Mouse (Mus musculus): ENCODE results near the gene Kif22.

Gene Kif22

GRCm38 (mm10) chr7:127016971-127017949, 25.0 kb downstream of the Kif22 start, which contains the start of gene Pagr1a:
Gene Pagr1a, minus strand, starts transcription at chr7:127017352.
- peak; percentile 99 for DNase-seq

- no peak for DNase-seq
Observed at GRCm38 (mm10) chr7:127016486-127016938, 25.8 kb downstream of the Kif22 start.

GRCm38 (mm10) chr7:127016481-127016485, 26.0 kb downstream of the Kif22 start, which contains the start of gene Pagr1b:
Gene Pagr1b, minus strand, starts transcription at chr7:127016484.
- DNase-seq, result no peak

GRCm38 (mm10) chr7:127016081-127016480, 26.2 kb downstream of the Kif22 start:
- DNase-seq, result peak; percentile 87

GRCm38 (mm10) chr7:127014993-127015392, 27.3 kb downstream of the Kif22 start:
- no peak for DNase-seq

GRCm38 (mm10) chr7:127014320-127014719, 28.0 kb downstream of the Kif22 start, which contains the start of gene Mvp:
Gene Mvp, minus strand, starts transcription at chr7:127014621.
- DNase-seq, result peak; percentile 79

GRCm38 (mm10) chr7:127013385-127013784, 28.9 kb downstream of the Kif22 start:
- DNase-seq, result peak; percentile 63

GRCm38 (mm10) chr7:127012845-127013244, 29.4 kb downstream of the Kif22 start:
- DNase-seq, result peak; percentile 54

- peak; percentile 51 for DNase-seq
Observed at GRCm38 (mm10) chr7:127012374-127012773, 29.9 kb downstream of the Kif22 start.

GRCm38 (mm10) chr7:127011717-127012116, 30.6 kb downstream of the Kif22 start:
- DNase-seq, result peak; percentile 67

- DNase-seq, result no peak
Observed at GRCm38 (mm10) chr7:127011051-127011450, 31.2 kb downstream of the Kif22 start.

- peak; percentile 81 for DNase-seq
Observed at GRCm38 (mm10) chr7:127009307-127010085, 32.8 kb downstream of the Kif22 start.

- peak; percentile 100 for DNase-seq
Observed at GRCm38 (mm10) chr7:127008239-127009019, 33.8 kb downstream of the Kif22 start.

- DNase-seq, result peak; percentile 63
Observed at GRCm38 (mm10) chr7:127007313-127008024, 34.8 kb downstream of the Kif22 start.

- no peak for DNase-seq
Observed at GRCm38 (mm10) chr7:127004122-127004875, 38.0 kb downstream of the Kif22 start.

- DNase-seq, result no peak
Observed at GRCm38 (mm10) chr7:127003620-127004019, 38.7 kb downstream of the Kif22 start.

- DNase-seq, result no peak
Observed at GRCm38 (mm10) chr7:126999568-126999967, 42.7 kb downstream of the Kif22 start.

GRCm38 (mm10) chr7:126996449-126996848, 45.8 kb downstream of the Kif22 start:
- DNase-seq, result no peak

- DNase-seq, result no peak
Observed at GRCm38 (mm10) chr7:126988816-126989215, 53.5 kb downstream of the Kif22 start.

GRCm38 (mm10) chr7:126986319-126986718, 56.0 kb downstream of the Kif22 start:
- DNase-seq, result peak; percentile 88

- peak; percentile 36 for DNase-seq
Observed at GRCm38 (mm10) chr7:126984667-126985444, 57.4 kb downstream of the Kif22 start.
